Mouse (Mus musculus) ZHBTc4 (cell line): ENCODE measurements at regions not wholly inside any gene's neighbourhood (a gene's known extent, or its start where the extent isn't known, plus 50 kb on each side); places are given as distances from the start of the nearest gene placed in this dataset.
"Not testable (repeated sequence)": the region's sequence is repeated elsewhere in the genome, so short reads cannot be mapped to it uniquely, and the experiment has no call there.

Experiments
- DNase-seq: peaks from one replicate; pipeline ENCODE4 v3.0.0-alpha.2; 2011; ENCODE audit warnings: low read depth, low spot score

- no peak for DNase-seq
These were observed 704.5 kb upstream of the Nr2f1 start for GRCm38 (mm10) chr13:78904102-78904501.

- DNase-seq, result no peak
These were observed 701.1 kb upstream of the Nr2f1 start for GRCm38 (mm10) chr13:78900693-78901092.

GRCm38 (mm10) chr13:78892252-78892651 is 692.7 kb upstream of the Nr2f1 start:
- no peak for DNase-seq

GRCm38 (mm10) chr13:78883062-78883461 is 683.5 kb upstream of the Nr2f1 start:
- no peak for DNase-seq

DNA sequence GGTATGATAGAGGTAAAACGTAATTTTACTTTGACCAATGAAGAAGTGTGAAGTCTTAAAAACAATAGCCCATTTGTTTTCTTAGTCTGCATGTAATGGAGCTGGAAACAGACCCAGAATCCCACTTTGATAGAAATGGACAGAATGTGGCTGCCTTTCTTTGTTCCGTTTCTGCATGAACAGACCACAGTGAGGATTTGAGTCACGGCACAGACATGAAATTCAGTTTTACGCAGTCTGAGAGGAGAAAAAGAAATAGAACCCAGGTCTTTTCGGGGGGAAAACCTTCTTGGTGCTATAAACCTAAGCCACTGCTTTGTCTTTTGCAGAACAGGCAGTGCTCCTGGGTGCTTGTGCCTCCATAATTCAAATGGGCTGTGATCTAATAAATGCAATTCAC is 673.0 kb upstream of the Nr2f1 start:
- no peak for DNase-seq

DNA sequence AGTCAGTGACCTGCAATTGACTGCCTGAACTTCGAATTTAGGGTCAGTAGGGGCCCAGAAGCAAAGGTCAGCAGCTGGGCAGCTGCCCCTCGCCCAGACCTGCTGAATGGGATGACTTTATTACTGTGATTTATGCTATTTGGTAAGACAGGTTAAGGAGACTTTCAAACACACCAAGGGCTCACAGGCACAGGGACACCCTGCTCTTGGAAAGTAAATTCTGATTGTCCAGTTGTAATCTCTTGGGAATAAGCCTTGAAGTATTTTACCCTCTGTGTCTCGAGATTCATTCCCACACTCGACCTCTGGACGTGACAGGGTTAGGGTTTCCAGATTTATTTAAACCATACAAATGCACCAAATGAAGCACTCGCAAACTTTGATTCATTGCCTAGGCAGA is 672.4 kb upstream of the Nr2f1 start:
- DNase-seq, result no peak

DNA sequence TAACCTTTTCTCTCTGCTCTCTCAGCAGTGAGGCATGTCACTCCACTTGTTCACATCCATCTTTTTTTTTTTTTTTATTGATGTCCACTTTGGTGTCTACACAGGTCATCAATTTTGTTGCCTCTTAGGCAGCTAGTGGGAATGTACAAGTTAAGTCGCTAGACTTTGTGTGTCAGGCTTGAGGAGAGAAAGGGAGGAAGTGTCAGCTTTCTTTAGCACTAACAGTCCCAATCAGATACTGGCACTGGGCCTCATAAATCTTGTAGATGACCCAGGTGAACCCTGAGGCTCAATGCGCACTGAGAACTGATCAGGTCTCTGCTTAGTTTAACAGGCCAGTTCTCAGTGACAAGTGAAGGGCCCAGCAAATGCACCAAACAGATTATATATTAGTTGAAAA is 671.7 kb upstream of the Nr2f1 start:
- DNase-seq, result no peak

GRCm38 (mm10) chr13:78824357-78824756 is 624.8 kb upstream of the Nr2f1 start:
- not testable (repeated sequence) for DNase-seq

DNA sequence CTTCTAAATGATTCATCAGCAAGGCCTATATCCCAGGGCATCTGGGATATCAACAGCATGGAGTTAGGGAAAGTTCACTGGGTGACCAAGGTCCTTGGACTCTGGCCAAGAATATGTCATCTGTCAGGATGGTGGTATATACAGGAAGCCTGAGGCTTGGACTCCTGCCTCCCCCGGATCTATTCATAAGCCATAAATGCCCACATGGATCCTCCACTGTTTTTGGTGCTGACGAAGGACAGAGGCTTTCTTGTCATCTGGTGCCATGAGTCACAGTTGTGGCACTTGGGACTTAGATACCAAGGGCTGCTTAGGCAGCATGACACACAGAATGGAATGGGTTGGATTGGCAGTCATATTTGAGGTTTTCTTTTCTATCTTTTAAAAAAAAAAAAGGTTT is 610.1 kb upstream of the Nr2f1 start:
- no peak for DNase-seq

- no peak for DNase-seq
These were observed 603.2 kb upstream of the Nr2f1 start for GRCm38 (mm10) chr13:78802838-78803124.

DNA sequence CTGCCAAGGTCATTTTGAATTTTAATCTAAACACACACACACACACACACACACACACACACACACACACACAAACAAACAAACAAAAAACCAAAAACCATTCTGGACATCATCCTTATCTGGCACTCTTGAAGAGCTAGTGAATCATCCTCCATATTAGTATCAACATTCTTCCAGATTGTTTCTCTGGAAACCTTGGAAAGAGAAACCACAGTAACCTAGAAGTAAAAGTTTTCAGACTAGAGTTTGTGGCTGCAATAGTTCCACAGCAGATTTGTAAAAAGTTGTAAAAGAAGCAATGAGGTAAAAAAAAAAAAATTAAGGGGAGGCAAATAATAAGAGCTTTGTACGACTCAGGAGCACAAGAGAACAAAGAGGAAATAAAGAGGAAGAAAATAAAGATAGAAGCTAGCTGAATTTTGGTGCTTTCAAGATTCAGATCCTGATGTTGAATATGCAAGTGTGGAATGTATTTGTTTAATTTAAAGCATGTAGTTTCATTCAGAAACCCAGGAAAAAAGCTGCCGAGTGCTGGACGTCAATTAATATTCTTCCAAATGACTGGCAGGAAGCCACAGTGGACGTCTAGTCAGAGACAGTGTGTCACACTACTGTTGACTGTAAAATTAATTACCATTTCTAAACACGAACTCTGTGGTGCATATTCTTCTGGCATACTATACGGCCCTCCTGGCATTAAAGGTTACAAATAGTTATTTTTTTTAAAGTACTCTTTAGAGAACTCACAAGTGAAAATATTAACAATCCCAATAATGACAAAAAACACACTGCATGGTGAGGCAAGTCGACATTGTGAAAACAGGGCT is 602.7 kb upstream of the Nr2f1 start:
- no peak for DNase-seq

GRCm38 (mm10) chr13:78799641-78800040 is 600.1 kb upstream of the Nr2f1 start:
- DNase-seq, result no peak

DNA sequence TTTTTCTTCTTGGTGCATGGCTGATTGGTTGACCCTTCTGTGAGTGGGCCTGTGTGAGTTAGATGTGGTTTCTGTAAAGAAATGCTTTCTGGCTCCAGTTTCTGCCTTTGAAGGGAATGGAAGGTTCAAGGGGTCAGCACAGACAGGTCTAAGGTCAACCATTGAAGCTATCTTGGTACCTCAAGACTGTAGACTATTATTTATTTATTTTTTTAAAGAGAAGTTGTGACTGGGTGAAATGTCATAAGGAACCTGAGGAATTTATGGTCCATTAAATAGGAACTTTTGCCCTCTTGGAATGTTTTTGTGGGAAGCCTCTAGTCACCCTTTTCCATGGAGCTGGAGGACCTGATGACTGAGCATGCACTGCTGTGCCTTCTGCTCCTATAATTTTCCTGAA is 595.7 kb upstream of the Nr2f1 start:
- no peak for DNase-seq

DNA sequence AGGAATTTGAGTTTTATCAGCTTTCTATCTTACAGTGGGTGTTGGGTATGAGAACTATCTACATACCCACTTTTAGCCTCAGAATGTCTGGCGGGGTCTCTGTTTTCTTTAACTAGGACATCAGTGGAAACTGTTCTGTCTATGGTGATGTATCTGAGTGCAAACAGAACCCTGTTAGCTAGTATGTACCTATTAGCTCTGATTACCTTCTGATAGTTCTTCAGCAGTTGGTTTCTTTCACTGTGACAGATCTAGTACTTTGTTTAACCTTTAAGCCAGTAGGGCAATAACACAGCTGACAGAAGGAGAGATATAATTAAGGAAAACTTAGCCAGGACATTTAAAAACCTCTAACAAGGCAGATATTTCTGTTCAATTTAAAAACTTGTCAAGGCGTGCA is 584.7 kb upstream of the Nr2f1 start:
- DNase-seq, result no peak

DNA sequence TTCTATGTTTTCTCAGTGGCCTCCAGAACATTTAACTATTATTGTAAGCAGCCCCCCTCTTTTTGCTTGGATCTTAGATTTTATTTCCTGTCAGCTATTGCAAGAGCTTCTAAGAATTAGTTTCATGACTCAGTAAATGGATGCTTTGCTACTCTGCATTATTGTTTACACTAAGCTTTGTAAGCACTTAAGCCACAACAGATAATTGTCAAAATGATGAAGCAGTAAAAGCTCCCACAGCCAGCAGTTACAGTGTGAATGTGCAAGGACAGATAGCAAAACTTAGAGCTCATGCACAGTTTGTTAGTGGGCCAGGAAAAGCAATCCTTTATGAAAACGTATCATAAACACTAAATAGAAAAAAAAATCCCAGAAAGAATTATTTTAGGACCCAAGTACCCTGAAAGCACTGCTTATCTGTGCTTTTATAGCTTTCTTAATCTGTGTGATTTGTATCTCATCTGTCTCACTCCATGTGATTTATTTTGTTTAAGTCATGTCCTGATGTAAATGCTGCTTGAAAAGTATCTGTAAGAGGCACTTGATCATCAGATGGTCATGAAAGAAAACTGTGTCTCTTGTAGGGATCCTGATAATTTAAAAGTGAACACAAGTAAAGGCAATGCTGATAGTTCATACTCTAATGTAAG is 584.2 kb upstream of the Nr2f1 start:
- no peak for DNase-seq
